10 mouse cellular contexts compared by ENCODE assay signal in genomic region chr11:46070789-46071188, GRCm38 (mm10). TPM values are rescaled to one million over a fixed set of nuclear protein-coding genes. Genes with fewer than 3 reads are reported as not detected.
DNase-seq lines count a peak whose midpoint lies in the region; ATAC-seq and TF ChIP-seq lines count a peak whose summit lies in the region.
"Had no signal": no experiment of that assay in that cellular context is flagged by ENCODE, and none has a peak within 500 bp of the region (broad histone marks: within the 10 kb centered on the region; RNA-seq: fewer than 3 reads in every experiment).

No protein-coding gene starts in this region.

- peaks cover 41% of the 10 kb centered on the region for H3K4me1 ChIP-seq in heart, adult 2 months (ENCODE audit: control insufficient read depth, insufficient read depth, low read length)
- H3K4me1 ChIP-seq in liver, embryonic 14.5 days (replicated peaks; ENCODE audit: control insufficient read depth in 2 of 2, insufficient read depth in 2 of 2, low read length in 1 of 2): peaks cover under 1 to 23% of the 10 kb centered on the region in 2 experiments; a peak in 3 of 4 replicates
- H3K4me1 ChIP-seq in liver, embryonic 11.5 days (replicated peaks; ENCODE audit: control insufficient read depth, insufficient read depth, low read length): peaks cover 21% of the 10 kb centered on the region
- peaks cover 44% of the 10 kb centered on the region for H3K4me1 ChIP-seq in embryonic fibroblast, embryonic 13.5 days (ENCODE audit: control insufficient read depth, insufficient read depth, low read length)

- intact Hi-C loops in heart, adult 2 months (cut with DNase I): no loop called here

- no peaks in the 10 kb centered on the region for H3K27me3 ChIP-seq in heart, adult 2 months (ENCODE audit: control insufficient read depth, insufficient read depth, low read length)
- no peaks in the 10 kb centered on the region; the same call in 1 of the 2 replicates for H3K27me3 ChIP-seq in liver, embryonic 14.5 days (ENCODE audit: control insufficient read depth, insufficient read depth, low read length)
- H3K27me3 ChIP-seq in liver, embryonic 11.5 days (replicated peaks; ENCODE audit: control insufficient read depth, insufficient read depth, low read length): no peaks in the 10 kb centered on the region

- WGBS in heart, adult 2 months: 44% methylated on average over 8 of the region's 8 CpGs
- 58% methylated on average over 8 of the region's 8 CpGs for WGBS in liver, embryonic 14.5 days (ENCODE audit: insufficient replicate concordance)
- 62% methylated on average over 8 of the region's 8 CpGs for WGBS in liver, embryonic 11.5 days

- no peak overlapping the region for H3K4me2 ChIP-seq in liver, embryonic 14.5 days (ENCODE audit: low read depth)
- no peak overlapping the region for H3K4me2 ChIP-seq in liver, embryonic 11.5 days
- H3K4me2 ChIP-seq: liver, embryonic 15.5 days had no signal

- no peak for TF ChIP-seq POLR2A in heart, adult 2 months (IDR thresholded peaks at IDR 0.05; ENCODE audit: insufficient read depth, low read depth, low read length)
- TF ChIP-seq POLR2A in embryonic fibroblast, embryonic 13.5 days (IDR thresholded peaks at IDR 0.05; ENCODE audit: low read depth, low read length): no peak

- peak overlapping the region; percentile 99 for H3K27ac ChIP-seq in heart, adult 2 months
- no peak overlapping the region for H3K27ac ChIP-seq in liver, embryonic 14.5 days
- no peak overlapping the region for H3K27ac ChIP-seq in liver, embryonic 11.5 days (ENCODE audit: low read depth, low read length)
- H3K27ac ChIP-seq in embryonic fibroblast, embryonic 13.5 days (ENCODE audit: insufficient read depth, low read length): peak overlapping the region; percentile 87
- H3K27ac ChIP-seq: liver, embryonic 15.5 days had no signal

- no peaks in the 10 kb centered on the region for H3K9me3 ChIP-seq in liver, embryonic 14.5 days (ENCODE audit: control insufficient read depth, low read length)
- H3K9me3 ChIP-seq in liver, embryonic 11.5 days (ENCODE audit: control insufficient read depth, low read length): no peaks in the 10 kb centered on the region
- H3K9me3 ChIP-seq: liver, embryonic 15.5 days had no signal

- no peak overlapping the region for H3K9ac ChIP-seq in heart, adult 2 months (ENCODE audit: low read depth, low read length)
- H3K9ac ChIP-seq in liver, embryonic 14.5 days (replicated peaks): no peak overlapping the region
- no peak overlapping the region for H3K9ac ChIP-seq in liver, embryonic 11.5 days (ENCODE audit: low read depth, low read length)
- H3K9ac ChIP-seq: liver, embryonic 15.5 days had no signal

- H3K79me2 ChIP-seq in heart, adult 2 months (replicated peaks; ENCODE audit: control insufficient read depth, insufficient read depth, low read length): peaks cover 5% of the 10 kb centered on the region; the same call in 1 of the 2 replicates

- H3K4me3 ChIP-seq in heart, adult 2 months: no peak overlapping the region
- no peak overlapping the region for H3K4me3 ChIP-seq in liver, embryonic 14.5 days (ENCODE audit: insufficient read depth in 1 of 2, low read depth in 2 of 2, low read length in 2 of 2)
- H3K4me3 ChIP-seq in liver, embryonic 11.5 days (ENCODE audit: low read depth, low read length): no peak overlapping the region
- H3K4me3 ChIP-seq in embryonic fibroblast, embryonic 13.5 days (ENCODE audit: insufficient read depth, low read length): no peak overlapping the region
- H3K4me3 ChIP-seq: liver, embryonic 15.5 days had no signal

- DNase-seq in heart, adult 2 months: no peak
- DNase-seq in heart, adult 8-10 months (ENCODE audit: low spot score): no peak
- DNase-seq in liver, embryonic 14.5 days (ENCODE audit: low read depth in 3 of 3, low spot score in 3 of 3): no peak
- no peak for DNase-seq in liver, embryonic 11.5 days (ENCODE audit: low spot score)
- DNase-seq in urinary bladder, postnatal 4 days (ENCODE audit: low spot score in 2 of 2): no peak
- no peak for DNase-seq in layer of hippocampus, postnatal 14 days (ENCODE audit: low spot score in 2 of 2)
- DNase-seq: cerebellum, adult 11 months had no signal

- ATAC-seq in liver, embryonic 14.5 days (ENCODE audit: insufficient read depth): no peak
- no peak for ATAC-seq in liver, embryonic 11.5 days (replicated peaks; ENCODE audit: low FRiP score)
- peak; percentile 17 for ATAC-seq in CD4-positive, CD25-positive, alpha-beta regulatory T cell, adult 4 months

- no peak for TF ChIP-seq EP300 in heart, adult 2 months (IDR thresholded peaks at IDR 0.05; ENCODE audit: insufficient read depth, low read depth, low read length)
- TF ChIP-seq EP300 in liver, embryonic 14.5 days (IDR thresholded peaks at IDR 0.05; ENCODE audit: low read depth): no peak

- peaks cover 31% of the 10 kb centered on the region for H3K36me3 ChIP-seq in heart, adult 2 months (ENCODE audit: control insufficient read depth, insufficient read depth, low read length)
- H3K36me3 ChIP-seq in liver, embryonic 14.5 days (replicated peaks; ENCODE audit: control insufficient read depth, insufficient read depth, low read depth): no peaks in the 10 kb centered on the region
- H3K36me3 ChIP-seq in liver, embryonic 11.5 days (ENCODE audit: control insufficient read depth, insufficient read depth, low read length): peaks cover 2% of the 10 kb centered on the region
- H3K36me3 ChIP-seq: liver, embryonic 15.5 days had no signal

- TF ChIP-seq CTCF in heart, adult 2 months (IDR thresholded peaks at IDR 0.05): peak; percentile 32
- TF ChIP-seq CTCF in liver, embryonic 14.5 days (IDR thresholded peaks at IDR 0.05; ENCODE audit: low read depth): peak; percentile 22; the same call in 1 of the 2 replicates
- TF ChIP-seq CTCF in embryonic fibroblast, embryonic 13.5 days (IDR thresholded peaks at IDR 0.05; ENCODE audit: borderline replicate concordance, insufficient read depth, low read length): no peak

RNA-seq across cellular contexts. Expression of gene Adam19, which starts 15.0 kb away (rescaled TPM):
- total RNA-seq in heart, adult 2 months (2021): 10 to 100 TPM; 21.9 to 63.9 TPM
- 17.7 and 32.1 TPM in 2 replicates for polyA plus RNA-seq in heart, adult 2 months (2012; rRNA removed)
- 10 to 100 TPM; 17.7 to 42.4 (median 24.0) TPM for total RNA-seq in heart, adult 8-10 months (2022)
- 1.1 and 1.2 TPM in 2 replicates for polyA plus RNA-seq in liver, embryonic 14.5 days (2012; rRNA removed)
- polyA plus RNA-seq in liver, embryonic 14.5 days (2014; fragmentation: Nextera tagmentation; extraction: Ambion mirVana): 0.60 and 0.69 TPM in 2 replicates
- polyA plus RNA-seq in liver, embryonic 11.5 days (2014; fragmentation: Nextera tagmentation; extraction: Ambion mirVana): 8.5 and 8.8 TPM in 2 replicates
- polyA plus RNA-seq in CD4-positive, CD25-positive, alpha-beta regulatory T cell, adult 4 months (2017; shearing (Covaris generic)): 10 to 100 TPM; 60.6 to 85.0 TPM
- polyA plus RNA-seq in embryonic fibroblast, embryonic 13.5 days (2011; ENCODE audit: insufficient read length, low read depth, missing spikeins): 91.6 and 111 TPM in 2 replicates
- 10 to 100 TPM; 27.5 to 28.4 TPM for total RNA-seq in layer of hippocampus, postnatal 14 days (2021)

RNA-seq across cellular contexts. Expression of gene Gm12166, which starts 18.7 kb away (rescaled TPM):
- 1 to 10 TPM; 1.2 to 1.6 TPM for total RNA-seq in heart, adult 2 months (2021)
- 4.4 and 4.6 TPM in 2 replicates for polyA plus RNA-seq in heart, adult 2 months (2012; rRNA removed)
- 1 to 10 TPM in 2 of 4 experiments, under 1 TPM in 2; 0.43 to 1.3 (median 0.96) TPM for total RNA-seq in heart, adult 8-10 months (2022)
- polyA plus RNA-seq in liver, embryonic 14.5 days (2012; rRNA removed): 2.6 and 2.8 TPM in 2 replicates
- polyA plus RNA-seq in liver, embryonic 14.5 days (2014; fragmentation: Nextera tagmentation; extraction: Ambion mirVana): 4.1 and 4.7 TPM in 2 replicates
- 5.5 and 6.6 TPM in 2 replicates for polyA plus RNA-seq in liver, embryonic 11.5 days (2014; fragmentation: Nextera tagmentation; extraction: Ambion mirVana)
- polyA plus RNA-seq in CD4-positive, CD25-positive, alpha-beta regulatory T cell, adult 4 months (2017; shearing (Covaris generic)): 10 to 100 TPM; 14.3 to 43.4 TPM
- polyA plus RNA-seq in embryonic fibroblast, embryonic 13.5 days (2011; ENCODE audit: insufficient read length, low read depth, missing spikeins): 3.0 and 15.8 TPM in 2 replicates
- total RNA-seq in layer of hippocampus, postnatal 14 days (2021): 1 to 10 TPM; 2.7 to 6.0 TPM

Comparison
In these comparisons a context has a peak if more than half of its experiments do, and no peak if none do; other contexts are left out.
1. H3K27ac ChIP-seq: peak in heart, adult 2 months (single experiment) and embryonic fibroblast, embryonic 13.5 days (single experiment); none in liver, embryonic 14.5 days (single experiment) and liver, embryonic 11.5 days (single experiment).